Mouse (Mus musculus): ENCODE data around the gene Aspscr1. TPM values are rescaled to one million over a fixed set of nuclear protein-coding genes. Genes with fewer than 3 reads are reported as not detected.

The Aspscr1 gene
- polyA plus RNA-seq, 1 experiment: 83.0 TPM

- DNase-seq (ENCODE audit: low read depth): no peak
- TF ChIP-seq CTCF (IDR thresholded peaks at IDR 0.05; ENCODE audit: borderline replicate concordance, extremely low read depth, insufficient read depth, insufficient read length) (no peak), POLR2A (IDR thresholded peaks at IDR 0.05; ENCODE audit: borderline replicate concordance, extremely low read depth, insufficient read depth, insufficient read length, poor library complexity, severe bottlenecking) (no peak)
Measured at GRCm38 (mm10) chr11:120751606-120752005, 78.8 kb downstream of the Aspscr1 start.

Other genes starting within 250 kb of the Aspscr1 start
- gene Nploc4, start 235.3 kb upstream of the Aspscr1 start, polyA plus RNA-seq (2012; rRNA removed): 62.6 and 63.2 TPM in 2 replicates
- 0.04 and 0.10 TPM in 2 replicates for gene Tspan10, start 230.3 kb upstream of the Aspscr1 start, polyA plus RNA-seq (2012; rRNA removed)
- 0.34 and 0.53 TPM in 2 replicates for gene Pde6g, start 219.5 kb upstream of the Aspscr1 start, polyA plus RNA-seq (2012; rRNA removed)
- 7.1 and 12.2 TPM in 2 replicates for gene Oxld1, start 214.9 kb upstream of the Aspscr1 start, polyA plus RNA-seq (2012; rRNA removed)
- 24.2 and 35.7 TPM in 2 replicates for gene Ccdc137, start 214.9 kb upstream of the Aspscr1 start, polyA plus RNA-seq (2012; rRNA removed)
- 42.4 and 45.8 TPM in 2 replicates for gene Arl16, start 205.4 kb upstream of the Aspscr1 start, polyA plus RNA-seq (2012; rRNA removed)
- 96.3 and 107 TPM in 2 replicates for gene Mrpl12, start 188.4 kb upstream of the Aspscr1 start, polyA plus RNA-seq (2012; rRNA removed)
- 40.6 and 57.3 TPM in 2 replicates for gene Slc25a10, start 181.1 kb upstream of the Aspscr1 start, polyA plus RNA-seq (2012; rRNA removed)
- 0.32 and 0.36 TPM in 2 replicates for gene Gcgr, start 142.3 kb upstream of the Aspscr1 start, polyA plus RNA-seq (2012; rRNA removed)
- gene Mcrip1, start 123.2 kb upstream of the Aspscr1 start, polyA plus RNA-seq (2012; rRNA removed): 204 and 253 TPM in 2 replicates
- gene Ppp1r27, start 121.8 kb upstream of the Aspscr1 start, polyA plus RNA-seq (2012; rRNA removed): not detected in 2 replicates
- 162 and 206 TPM in 2 replicates for gene P4hb, start 99.7 kb upstream of the Aspscr1 start, polyA plus RNA-seq (2012; rRNA removed)
- 540 and 581 TPM in 2 replicates for gene Arhgdia, start 91.3 kb upstream of the Aspscr1 start, polyA plus RNA-seq (2012; rRNA removed)
- gene Alyref, start 74.6 kb upstream of the Aspscr1 start, polyA plus RNA-seq (2012; rRNA removed): 86.8 and 89.7 TPM in 2 replicates
- 175 and 222 TPM in 2 replicates for gene Anapc11, start 74.6 kb upstream of the Aspscr1 start, polyA plus RNA-seq (2012; rRNA removed)
- gene Npb, start 64.5 kb upstream of the Aspscr1 start, polyA plus RNA-seq (2012; rRNA removed): 0.29 and 0.45 TPM in 2 replicates
- gene Pcyt2, start 55.0 kb upstream of the Aspscr1 start, polyA plus RNA-seq (2012; rRNA removed): 229 and 307 TPM in 2 replicates
- 59.4 and 85.8 TPM in 2 replicates for gene Sirt7, start 47.7 kb upstream of the Aspscr1 start, polyA plus RNA-seq (2012; rRNA removed)
- 57.4 and 57.6 TPM in 2 replicates for gene Mafg, start 39.4 kb upstream of the Aspscr1 start, polyA plus RNA-seq (2012; rRNA removed)
- gene Pycr1, start 29.2 kb upstream of the Aspscr1 start, polyA plus RNA-seq (2012; rRNA removed): 19.9 and 26.8 TPM in 2 replicates
- gene Myadml2, start 24.8 kb upstream of the Aspscr1 start, polyA plus RNA-seq (2012; rRNA removed): 0.35 and 0.51 TPM in 2 replicates
- gene Notum, start 11.8 kb upstream of the Aspscr1 start, polyA plus RNA-seq (2012; rRNA removed): 1.7 and 2.7 TPM in 2 replicates
- gene Cenpx, start 40.8 kb downstream of the Aspscr1 start, polyA plus RNA-seq (2012; rRNA removed): 59.7 and 89.6 TPM in 2 replicates
- 97.6 and 128 TPM in 2 replicates for gene Lrrc45, start 41.0 kb downstream of the Aspscr1 start, polyA plus RNA-seq (2012; rRNA removed)
- gene Rac3, start 48.5 kb downstream of the Aspscr1 start, polyA plus RNA-seq (2012; rRNA removed): 425 and 438 TPM in 2 replicates
- gene Dcxr, start 54.3 kb downstream of the Aspscr1 start, polyA plus RNA-seq (2012; rRNA removed): 8.6 and 11.8 TPM in 2 replicates
- 0.53 and 0.66 TPM in 2 replicates for gene Cbr2, start 59.1 kb downstream of the Aspscr1 start, polyA plus RNA-seq (2012; rRNA removed)
- gene Hmga1b, start 89.8 kb downstream of the Aspscr1 start, polyA plus RNA-seq (2012; rRNA removed): 0.76 and 1.9 TPM in 2 replicates
- 117 and 119 TPM in 2 replicates for gene Rfng, start 111.2 kb downstream of the Aspscr1 start, polyA plus RNA-seq (2012; rRNA removed)
- gene Gps1, start 111.3 kb downstream of the Aspscr1 start, polyA plus RNA-seq (2012; rRNA removed): 277 and 337 TPM in 2 replicates
- 38.9 and 43.9 TPM in 2 replicates for gene Dus1l, start 123.4 kb downstream of the Aspscr1 start, polyA plus RNA-seq (2012; rRNA removed)
- 298 and 471 TPM in 2 replicates for gene Fasn, start 151.6 kb downstream of the Aspscr1 start, polyA plus RNA-seq (2012; rRNA removed)

Data from brain, embryonic 14.5 days (tissue).